Mouse (Mus musculus) erythroblast, embryonic 14.5 days (primary cell): ENCODE data around the gene 0610012G03Rik. TPM values are rescaled to one million over a fixed set of nuclear protein-coding genes. Genes with fewer than 3 reads are reported as not detected.

ENCODE experiments used
- H3K27me3 ChIP-seq: 2 replicates; pipeline ENCODE4 v1.6.1; 2012; ENCODE audit warnings: inconsistent platforms; ENCODE audit not compliant: control insufficient read depth
- H3K36me3 ChIP-seq: 2 replicates; pipeline ENCODE4 v1.6.1; 2012; ENCODE audit warnings: mild to moderate bottlenecking, inconsistent platforms; ENCODE audit not compliant: control insufficient read depth
- H3K4me1 ChIP-seq: 2 replicates; pipeline ENCODE4 v1.6.1; 2012; ENCODE audit warnings: inconsistent platforms; ENCODE audit not compliant: control insufficient read depth
- H3K4me3 ChIP-seq: replicated peaks from 2 replicates; pipeline ENCODE3; 2012; ENCODE audit warnings: moderate library complexity, mild to moderate bottlenecking, inconsistent platforms
- H3K9me3 ChIP-seq: 2 replicates; pipeline ENCODE4 v1.6.1; 2012; ENCODE audit warnings: low read length, inconsistent platforms, mixed read lengths; ENCODE audit not compliant: control insufficient read depth
- GATA1 ChIP-seq: IDR thresholded peaks from 2 replicates; pipeline ENCODE4 v1.6.1; 2012; ENCODE audit warnings: low read length, inconsistent platforms, mixed read lengths
- TAL1 ChIP-seq: IDR thresholded peaks from 3 replicates; pipeline ENCODE4 v1.6.1; 2012; ENCODE audit warnings: low read length, inconsistent platforms, mixed read lengths
- polyA plus RNA-seq: library from polyadenylated mRNA; stranded (reverse); fragments of >175 nt; gene quantifications from 2 replicates; pipeline ENCODE4 v1.2.3, GENCODE M21; 2012

Gene 0610012G03Rik
- polyA plus RNA-seq, 1 experiment = 5.9 TPM

DNA sequence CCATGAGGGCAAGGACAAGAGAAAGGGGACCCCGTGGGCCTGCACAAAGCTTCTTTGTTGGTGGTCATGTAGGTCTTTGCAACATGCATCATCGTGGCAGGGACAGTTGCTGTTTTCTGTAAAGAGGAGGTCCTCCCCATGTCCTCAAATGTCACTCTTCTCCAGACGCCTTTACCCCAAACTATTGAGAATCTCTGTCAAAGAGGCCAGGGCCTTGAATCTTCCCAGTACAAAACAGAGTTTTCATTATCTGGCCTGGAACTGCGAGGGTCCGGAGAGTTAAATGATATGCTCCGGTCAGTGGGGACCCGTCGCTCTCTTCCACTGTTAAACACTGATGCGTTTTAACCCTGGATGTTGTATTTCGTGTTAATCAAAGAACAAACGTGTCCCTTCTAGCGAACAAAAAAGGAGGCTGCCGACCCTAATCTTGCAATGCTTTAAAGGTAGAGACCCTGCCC is 13.7 kb downstream of the 0610012G03Rik start:
- no peak overlapping the region for H3K4me3 ChIP-seq
- H3K27me3 ChIP-seq = peaks cover 64% of the 10 kb centered on the region
- peaks cover 15% of the 10 kb centered on the region for H3K4me1 ChIP-seq
- no peak for TF ChIP-seq TAL1
- no peak for TF ChIP-seq GATA1
- no peaks in the 10 kb centered on the region for H3K36me3 ChIP-seq
- H3K9me3 ChIP-seq = peaks cover 14% of the 10 kb centered on the region

DNA sequence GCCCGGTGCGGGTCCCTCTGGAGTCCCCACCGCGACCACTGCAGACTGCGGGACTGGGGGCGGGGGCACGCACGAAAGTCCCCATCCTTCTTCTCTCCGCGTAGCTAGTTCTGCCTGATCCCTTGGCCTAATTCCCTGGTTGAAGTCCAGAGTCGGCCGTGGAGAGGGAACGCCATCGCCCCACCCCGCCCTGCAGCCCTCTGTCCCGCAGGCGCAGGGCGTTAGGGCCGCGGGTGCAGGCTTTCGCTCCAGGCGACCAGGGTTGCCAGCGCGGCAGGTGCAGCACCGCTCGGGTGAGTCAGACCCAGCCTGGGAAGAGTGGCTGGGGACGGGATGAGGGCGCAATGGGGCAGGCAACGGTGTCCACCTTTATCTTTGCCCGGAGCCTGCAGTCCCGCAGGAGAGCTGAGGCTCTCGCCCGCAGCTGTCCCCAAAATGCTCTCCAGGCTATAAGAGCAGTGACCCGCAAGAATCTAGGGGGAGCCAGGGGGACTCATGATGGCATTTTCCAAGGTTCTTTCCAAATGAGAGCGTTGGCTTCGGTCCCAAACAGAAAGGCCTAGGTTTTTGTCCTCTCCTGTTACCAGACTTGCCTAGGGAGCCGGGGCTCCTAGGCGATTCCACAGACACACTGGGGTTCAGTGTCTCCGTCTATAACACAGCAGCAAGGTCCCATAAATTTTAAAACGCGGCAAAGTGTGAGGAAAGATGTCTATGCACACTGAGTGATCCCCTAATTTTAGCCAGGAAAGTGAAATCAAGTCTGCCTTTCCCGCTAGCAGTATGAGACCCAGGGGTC is 14.3 kb downstream of the 0610012G03Rik start, which contains the start of gene Pigz:
Gene Pigz, plus strand, starts transcription at position 101 of the 799 bp plus-strand sequence.
- Histone ChIP-seq H3K36me3 (no peaks in the 10 kb centered on the region), H3K4me1 (peaks cover 15% of the 10 kb centered on the region), H3K4me3 (peak within 1 kb of the TSS; percentile 46), H3K9me3 (peaks cover 14% of the 10 kb centered on the region), H3K27me3 (peaks cover 62% of the 10 kb centered on the region)
- TF ChIP-seq GATA1 (no peak), TAL1 (no peak)

- peaks cover 62% of the 10 kb centered on the region for H3K27me3 ChIP-seq
Measured at GRCm38 (mm10) chr16:31932840-31933697, 15.2 kb downstream of the 0610012G03Rik start.

DNA sequence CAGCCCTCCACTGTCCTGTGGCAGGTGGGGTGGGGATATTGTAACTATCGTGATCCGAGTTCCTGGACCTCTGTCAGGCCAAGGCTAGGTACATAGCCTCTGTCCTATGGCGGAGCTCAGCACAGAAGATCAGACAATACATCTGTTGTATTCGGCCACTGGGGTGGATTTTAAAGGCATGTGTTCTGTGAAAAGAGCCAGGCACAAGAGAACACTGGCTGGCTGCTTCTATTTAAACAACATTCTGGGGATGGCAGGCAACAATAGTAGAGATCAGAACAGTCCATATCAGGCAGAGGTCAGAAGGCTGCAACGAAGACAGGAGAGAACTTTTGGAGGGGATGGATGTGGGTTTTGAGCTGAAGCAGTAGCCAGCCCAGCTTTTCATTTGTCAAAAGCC is 16.0 kb downstream of the 0610012G03Rik start:
- no peak for TF ChIP-seq TAL1
- no peaks in the 10 kb centered on the region for H3K36me3 ChIP-seq
- peaks cover 59% of the 10 kb centered on the region for H3K27me3 ChIP-seq
- peaks cover 15% of the 10 kb centered on the region for H3K4me1 ChIP-seq
- no peak overlapping the region for H3K4me3 ChIP-seq
- H3K9me3 ChIP-seq = peaks cover 14% of the 10 kb centered on the region

More at GRCm38 (mm10) chr16:31932840-31933697, 15.2 kb downstream of the 0610012G03Rik start:
- Histone ChIP-seq H3K36me3 (no peaks in the 10 kb centered on the region), H3K9me3 (peaks cover 14% of the 10 kb centered on the region), H3K4me1 (peaks cover 15% of the 10 kb centered on the region), H3K4me3 (peak overlapping the region; percentile 46)
- TF ChIP-seq TAL1 (no peak), GATA1 (no peak)

DNA sequence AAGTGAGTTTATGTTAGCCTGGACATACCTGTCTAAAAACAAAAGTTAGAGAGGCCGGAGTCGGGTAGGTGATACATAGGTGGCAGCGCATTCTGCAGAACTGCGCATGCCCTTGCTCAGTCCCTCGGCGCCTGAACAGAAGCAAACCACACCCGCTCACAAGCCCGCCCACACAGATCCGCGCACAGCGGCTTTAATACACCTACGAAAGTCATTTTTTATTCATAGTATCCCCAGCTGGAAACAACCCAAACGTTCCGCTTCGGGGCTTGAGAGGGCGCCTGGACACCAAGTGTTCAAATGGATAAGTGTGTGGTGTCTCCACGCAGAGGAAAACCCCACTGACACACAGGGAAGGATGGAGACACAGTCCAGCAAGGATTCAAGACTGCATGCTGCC is 17.0 kb downstream of the 0610012G03Rik start:
- H3K36me3 ChIP-seq = no peaks in the 10 kb centered on the region
- peaks cover 15% of the 10 kb centered on the region for H3K4me1 ChIP-seq

GRCm38 (mm10) chr16:31927412-31927811 is 20.9 kb downstream of the 0610012G03Rik start:
- H3K9me3 ChIP-seq = no peaks in the 10 kb centered on the region
- no peaks in the 10 kb centered on the region for H3K36me3 ChIP-seq

More for the DNA sequence above, 17.0 kb downstream of the 0610012G03Rik start:
- no peak for TF ChIP-seq TAL1
- no peak for TF ChIP-seq GATA1
- Histone ChIP-seq H3K27me3 (peaks cover 52% of the 10 kb centered on the region), H3K9me3 (peaks cover 9% of the 10 kb centered on the region; the same call in 1 of the 2 replicates), H3K4me3 (no peak overlapping the region)

GRCm38 (mm10) chr16:31926547-31927182 is 21.6 kb downstream of the 0610012G03Rik start:
- H3K4me1 ChIP-seq = no peaks in the 10 kb centered on the region
- no peaks in the 10 kb centered on the region for H3K36me3 ChIP-seq
- TF ChIP-seq GATA1 = no peak
- TF ChIP-seq TAL1 = no peak
- H3K9me3 ChIP-seq = no peaks in the 10 kb centered on the region
- peaks cover 7% of the 10 kb centered on the region for H3K27me3 ChIP-seq
- H3K4me3 ChIP-seq = no peak overlapping the region

More at GRCm38 (mm10) chr16:31927412-31927811, 20.9 kb downstream of the 0610012G03Rik start:
- Histone ChIP-seq H3K4me3 (no peak overlapping the region), H3K27me3 (peaks cover 13% of the 10 kb centered on the region), H3K4me1 (no peaks in the 10 kb centered on the region)
- TF ChIP-seq GATA1 = no peak
- no peak for TF ChIP-seq TAL1

DNA sequence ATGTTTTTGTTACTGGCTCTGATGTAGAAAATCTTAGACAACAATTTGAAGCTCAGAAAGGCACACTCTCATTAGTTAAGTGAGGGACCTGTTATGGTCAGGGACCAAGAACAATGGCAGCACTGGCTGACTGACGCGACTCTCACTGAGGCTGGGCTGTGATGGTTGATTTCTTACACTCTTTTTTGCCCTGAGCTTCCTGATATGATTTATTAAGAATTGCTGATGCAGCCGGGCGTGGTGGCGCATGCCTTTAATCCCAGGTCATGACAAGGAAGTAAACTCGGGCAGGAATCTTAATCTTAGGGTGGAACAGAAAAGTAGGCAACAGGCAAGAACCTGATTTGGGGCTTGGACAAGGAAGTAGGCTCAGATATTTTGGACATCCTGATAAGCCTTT is 22.2 kb downstream of the 0610012G03Rik start:
- TF ChIP-seq GATA1 (no peak), TAL1 (no peak)
- Histone ChIP-seq H3K27me3 (peaks cover 3% of the 10 kb centered on the region; the same call in 1 of the 2 replicates), H3K36me3 (no peaks in the 10 kb centered on the region), H3K9me3 (no peaks in the 10 kb centered on the region), H3K4me1 (no peaks in the 10 kb centered on the region), H3K4me3 (no peak overlapping the region)

DNA sequence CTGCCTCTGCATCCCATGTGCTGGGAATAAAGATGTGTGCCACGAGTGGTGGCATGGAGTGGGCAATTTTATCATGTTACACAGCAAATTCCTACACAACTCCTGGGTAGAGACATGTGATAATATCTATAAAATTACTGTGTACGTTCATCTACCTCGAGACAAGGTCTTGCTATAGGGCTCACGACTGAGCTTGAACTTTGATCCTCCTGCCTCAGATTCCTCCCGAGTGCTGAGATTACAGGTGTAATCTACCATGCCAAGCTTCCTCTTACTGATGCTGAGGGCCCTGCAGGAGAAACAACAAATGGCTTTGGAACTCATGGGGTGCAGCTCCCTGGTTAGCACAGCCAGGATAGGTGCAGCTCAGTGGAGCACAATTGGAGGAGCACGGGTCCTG is 23.9 kb downstream of the 0610012G03Rik start:
- Histone ChIP-seq H3K9me3 (no peaks in the 10 kb centered on the region), H3K4me3 (no peak overlapping the region)

More for the DNA sequence above, 23.9 kb downstream of the 0610012G03Rik start:
- no peaks in the 10 kb centered on the region for H3K4me1 ChIP-seq
- H3K27me3 ChIP-seq = no peaks in the 10 kb centered on the region
- TF ChIP-seq TAL1 = no peak
- no peak for TF ChIP-seq GATA1
- no peaks in the 10 kb centered on the region for H3K36me3 ChIP-seq
